Mouse (Mus musculus) hindbrain, embryonic 11.5 days (tissue): ENCODE results near the gene Rgs9. TPM values are rescaled to one million over a fixed set of nuclear protein-coding genes. Genes with fewer than 3 reads are reported as not detected.

Experiments
- ATAC-seq: fragments of 200-750 bp; cut with Nextera tagmentation; 2 replicates; pipeline ENCODE4 v1.8.0; 2017; ENCODE audit warnings: mild to moderate bottlenecking, moderate TSS enrichment, moderate library complexity; ENCODE audit not compliant: low FRiP score
- DNase-seq: peaks from one replicate; pipeline ENCODE4 v3.0.0-alpha.2; 2015; ENCODE audit warnings: low spot score
- H3K27ac ChIP-seq: fragments of 300-500 bp; sonication (generic); 2 replicates; pipeline ENCODE4 v1.5.1; 2014; ENCODE audit warnings: mild to moderate bottlenecking, low read depth, low read length
- H3K27me3 ChIP-seq: fragments of 300-500 bp; sonication (generic); 2 replicates; pipeline ENCODE4 v1.6.1; 2014; ENCODE audit warnings: mild to moderate bottlenecking, low read length, moderate library complexity, mixed read lengths; ENCODE audit not compliant: control insufficient read depth, insufficient read depth
- H3K36me3 ChIP-seq: fragments of 300-500 bp; sonication (generic); 2 replicates; pipeline ENCODE4 v1.6.1; 2014; ENCODE audit warnings: mild to moderate bottlenecking, low read length, moderate library complexity, mixed read lengths; ENCODE audit not compliant: control insufficient read depth, insufficient read depth
- H3K4me1 ChIP-seq: fragments of 300-500 bp; sonication (generic); replicated peaks from 2 replicates; pipeline ENCODE4 v1.6.1; 2014; ENCODE audit warnings: low read length, mixed read lengths; ENCODE audit not compliant: control insufficient read depth, insufficient read depth
- H3K4me2 ChIP-seq: fragments of 300-500 bp; sonication (generic); replicated peaks from 2 replicates; pipeline ENCODE4 v1.6.1; 2014; ENCODE audit warnings: mild to moderate bottlenecking, low read depth, low read length
- H3K4me3 ChIP-seq: fragments of 300-500 bp; sonication (generic); 2 replicates; pipeline ENCODE4 v1.5.1; 2014; ENCODE audit warnings: low read depth, low read length
- H3K9ac ChIP-seq: fragments of 300-500 bp; sonication (generic); 2 replicates; pipeline ENCODE4 v1.6.1; 2014; ENCODE audit warnings: low read depth, low read length
- H3K9me3 ChIP-seq: fragments of 300-500 bp; sonication (generic); 2 replicates; pipeline ENCODE4 v1.6.1; 2016; ENCODE audit warnings: low read length; ENCODE audit not compliant: control insufficient read depth
- WGBS: fragments of 180-500 bp; shearing (Covaris S2); extraction: QIAGEN DNeasy Blood & Tissue Kit; methylation state at CpG from one replicate; pipeline ENCODE4 v1.1.7; 2014; 5-methylcytosine and 5-hydroxymethylcytosine counted together
- polyA plus RNA-seq: library from polyadenylated mRNA; unstranded; fragments of >200 nt; fragmentation: Nextera tagmentation; extraction: Ambion mirVana; gene quantifications from 2 replicates; pipeline ENCODE4 v1.2.1, GENCODE M21; 2014

Gene Rgs9
- polyA plus RNA-seq, 1 experiment from 2014 or later = 2.4 TPM

DNA sequence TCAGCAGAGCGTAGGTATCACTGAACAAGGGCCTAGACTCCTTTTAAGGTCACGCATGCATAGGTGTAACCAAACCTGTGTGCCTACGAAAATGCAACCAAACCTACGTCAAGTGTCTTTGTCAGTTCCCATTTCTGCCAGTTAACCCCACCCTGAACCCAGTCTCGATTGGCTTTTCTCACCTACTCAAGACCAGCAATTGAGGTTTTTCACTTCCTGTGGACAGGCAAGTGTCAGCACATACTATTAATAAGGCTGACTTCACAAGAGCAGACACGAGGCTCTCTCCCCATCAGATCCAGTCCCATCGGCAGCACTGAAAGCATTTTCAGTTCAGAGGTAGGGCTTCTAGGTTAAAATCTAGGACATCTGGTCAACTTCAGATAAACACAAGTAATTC, 37.4 kb downstream of the Rgs9 start:
- H3K4me3 ChIP-seq = no peak overlapping the region
- H3K9ac ChIP-seq = no peak overlapping the region
- no peak for ATAC-seq
- no peak for DNase-seq
- no peaks in the 10 kb centered on the region for H3K36me3 ChIP-seq
- H3K27ac ChIP-seq = no peak overlapping the region
- WGBS = 88% methylated on average over 7 of the region's 7 CpGs
- H3K9me3 ChIP-seq = no peaks in the 10 kb centered on the region
- no peaks in the 10 kb centered on the region for H3K27me3 ChIP-seq
- H3K4me1 ChIP-seq = no peaks in the 10 kb centered on the region
- H3K4me2 ChIP-seq = no peak overlapping the region

DNA sequence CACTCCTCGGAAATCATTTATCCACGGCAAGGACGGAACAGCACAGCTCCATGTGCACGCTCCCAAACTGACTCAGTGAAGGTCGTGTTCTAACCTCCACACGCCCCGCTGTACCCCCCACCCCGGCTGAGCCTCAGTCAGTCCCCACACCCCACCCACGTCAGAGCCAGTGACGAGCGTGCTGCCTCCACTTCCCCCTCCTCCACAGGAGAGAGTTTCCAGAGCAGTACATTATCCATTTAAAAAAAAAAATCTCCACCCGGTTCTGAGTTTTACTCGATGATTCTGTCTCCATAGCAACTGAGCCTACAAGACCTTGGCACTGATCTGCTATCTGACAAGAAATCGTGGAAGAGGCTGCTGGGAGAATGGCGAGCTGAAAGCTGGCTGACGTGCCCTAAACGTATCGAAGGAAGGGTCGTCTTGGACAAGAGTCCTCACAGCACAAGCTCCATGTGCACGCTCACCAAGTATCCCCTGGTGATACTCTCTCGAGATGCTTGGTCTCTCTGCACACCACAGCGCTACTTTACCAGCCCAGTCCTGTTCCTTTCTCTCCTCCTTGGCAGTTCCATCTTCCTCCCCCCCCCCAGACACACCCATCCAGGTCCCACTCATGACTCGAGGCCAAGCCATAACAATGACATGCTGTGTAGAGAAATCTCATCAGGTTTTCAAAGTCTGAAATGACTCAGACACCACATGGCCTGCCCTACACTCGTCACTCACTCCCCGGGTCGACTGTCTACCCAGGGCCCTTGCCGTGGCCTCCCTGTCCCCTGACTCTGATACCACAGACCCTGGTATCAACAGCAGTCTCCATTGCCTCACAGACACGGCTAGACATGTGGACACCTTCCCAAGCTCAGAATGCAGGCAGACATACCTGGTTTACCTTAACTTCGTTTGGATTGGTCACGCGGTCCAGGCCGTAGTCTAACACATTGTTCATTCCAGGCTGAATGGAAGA, 38.7 kb downstream of the Rgs9 start:
- no peaks in the 10 kb centered on the region for H3K27me3 ChIP-seq
- no peaks in the 10 kb centered on the region for H3K4me1 ChIP-seq
- WGBS = 91% methylated on average over 32 of the region's 32 CpGs
- no peak overlapping the region for H3K9ac ChIP-seq
- H3K9me3 ChIP-seq = no peaks in the 10 kb centered on the region
- no peak overlapping the region for H3K27ac ChIP-seq
- H3K4me2 ChIP-seq = no peak overlapping the region
- ATAC-seq (no peak), DNase-seq (no peak)
- no peak overlapping the region for H3K4me3 ChIP-seq
- H3K36me3 ChIP-seq = no peaks in the 10 kb centered on the region

DNA sequence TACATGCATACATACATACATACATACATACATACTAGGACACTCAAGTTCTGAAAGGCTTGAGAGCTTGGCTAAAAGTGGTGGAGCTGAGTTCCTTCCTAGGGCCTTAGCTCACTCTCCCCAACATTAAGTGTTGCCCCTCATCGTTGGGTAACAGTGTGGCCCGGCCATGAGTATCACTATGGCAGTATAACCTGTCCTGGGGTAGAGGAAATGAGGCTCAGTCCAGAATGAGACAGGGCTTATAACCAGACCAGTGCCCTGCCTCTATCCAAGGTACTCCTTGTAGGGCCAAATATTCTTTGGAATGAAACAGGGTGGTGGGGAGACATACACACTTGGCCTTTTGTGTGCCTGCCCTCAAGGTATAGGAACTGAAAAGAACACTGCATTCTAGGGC, 40.1 kb downstream of the Rgs9 start:
- Histone ChIP-seq H3K4me2 (no peak overlapping the region), H3K9ac (no peak overlapping the region), H3K27me3 (no peaks in the 10 kb centered on the region), H3K27ac (no peak overlapping the region), H3K36me3 (no peaks in the 10 kb centered on the region), H3K9me3 (no peaks in the 10 kb centered on the region), H3K4me1 (no peaks in the 10 kb centered on the region), H3K4me3 (no peak overlapping the region)
- DNase-seq (no peak), ATAC-seq (no peak)
- WGBS = 96% methylated on average over 2 of the region's 2 CpGs

DNA sequence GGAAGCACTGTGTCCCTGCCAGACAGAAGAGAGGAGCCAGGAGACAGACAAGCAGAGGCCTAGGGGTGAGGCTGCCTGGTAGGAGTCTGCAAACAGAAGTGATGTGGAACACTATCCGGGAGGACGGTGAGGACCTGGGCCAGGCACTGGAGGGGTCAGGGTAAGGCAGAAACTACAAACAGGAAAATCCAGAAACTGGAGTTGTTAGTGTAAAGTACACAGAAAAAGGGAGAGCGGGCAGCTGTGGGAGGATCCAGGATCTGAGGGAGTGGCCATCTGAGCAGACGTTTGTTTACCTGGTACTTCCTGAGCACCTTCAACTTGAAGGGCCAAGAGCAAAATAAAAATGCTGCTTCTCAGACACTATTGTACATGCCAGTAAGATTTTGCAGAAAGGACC, 42.9 kb downstream of the Rgs9 start:
- 83% methylated on average over 4 of the region's 4 CpGs for WGBS
- Histone ChIP-seq H3K4me1 (no peaks in the 10 kb centered on the region), H3K9ac (no peak overlapping the region), H3K4me3 (no peak overlapping the region), H3K27me3 (no peaks in the 10 kb centered on the region), H3K4me2 (no peak overlapping the region), H3K36me3 (no peaks in the 10 kb centered on the region), H3K27ac (no peak overlapping the region), H3K9me3 (no peaks in the 10 kb centered on the region)
- ATAC-seq = no peak
- no peak for DNase-seq

DNA sequence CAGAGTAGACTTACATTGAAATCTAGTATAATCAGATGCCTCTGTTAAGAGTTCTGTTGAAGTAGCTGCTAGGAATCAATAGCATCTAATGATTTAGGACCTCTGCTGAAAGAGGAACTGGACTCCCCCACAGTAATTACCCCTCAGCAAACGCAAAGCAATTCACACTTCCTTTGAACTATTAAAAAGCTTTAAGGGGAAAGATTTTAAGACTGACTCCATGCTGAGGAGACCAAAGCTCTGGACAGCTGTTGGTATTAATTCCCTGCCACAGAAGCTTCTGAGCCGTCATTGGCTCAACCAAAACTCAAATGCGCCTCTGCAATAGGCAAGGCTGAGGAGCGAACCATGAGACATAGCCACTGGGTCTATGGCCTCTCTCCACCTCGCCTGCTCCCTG, 45.4 kb downstream of the Rgs9 start:
- DNase-seq (no peak), ATAC-seq (no peak)
- H3K9ac ChIP-seq = no peak overlapping the region
- no peak overlapping the region for H3K4me2 ChIP-seq
- no peak overlapping the region for H3K27ac ChIP-seq
- H3K36me3 ChIP-seq = no peaks in the 10 kb centered on the region
- no peaks in the 10 kb centered on the region for H3K27me3 ChIP-seq
- H3K4me3 ChIP-seq = no peak overlapping the region
- H3K4me1 ChIP-seq = no peaks in the 10 kb centered on the region
- H3K9me3 ChIP-seq = no peaks in the 10 kb centered on the region
- 68% methylated on average over 5 of the region's 5 CpGs for WGBS

DNA sequence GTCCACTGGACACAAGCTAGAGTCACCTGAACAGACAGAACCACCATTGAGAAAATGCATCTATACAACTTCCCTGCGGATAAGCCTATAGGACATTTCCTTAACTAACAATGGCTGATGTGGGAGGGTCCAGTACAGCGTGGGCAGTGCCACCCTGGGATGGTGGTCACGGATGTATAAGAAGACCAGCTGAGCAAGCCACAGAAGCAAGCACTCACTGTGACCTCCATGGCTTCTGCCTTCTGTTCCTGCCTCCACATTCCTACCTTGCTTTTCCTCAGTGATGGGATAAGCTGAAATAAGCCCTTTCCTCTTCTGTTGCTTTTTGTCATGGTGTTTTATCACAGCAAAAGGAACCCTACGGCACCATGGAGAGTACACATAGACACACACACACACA, 47.4 kb downstream of the Rgs9 start:
- Histone ChIP-seq H3K4me3 (no peak overlapping the region), H3K27ac (no peak overlapping the region), H3K4me1 (no peaks in the 10 kb centered on the region), H3K36me3 (no peaks in the 10 kb centered on the region), H3K27me3 (no peaks in the 10 kb centered on the region), H3K9ac (no peak overlapping the region), H3K9me3 (no peaks in the 10 kb centered on the region), H3K4me2 (no peak overlapping the region)
- WGBS = 86% methylated on average over 4 of the region's 4 CpGs
- no peak for ATAC-seq
- no peak for DNase-seq

DNA sequence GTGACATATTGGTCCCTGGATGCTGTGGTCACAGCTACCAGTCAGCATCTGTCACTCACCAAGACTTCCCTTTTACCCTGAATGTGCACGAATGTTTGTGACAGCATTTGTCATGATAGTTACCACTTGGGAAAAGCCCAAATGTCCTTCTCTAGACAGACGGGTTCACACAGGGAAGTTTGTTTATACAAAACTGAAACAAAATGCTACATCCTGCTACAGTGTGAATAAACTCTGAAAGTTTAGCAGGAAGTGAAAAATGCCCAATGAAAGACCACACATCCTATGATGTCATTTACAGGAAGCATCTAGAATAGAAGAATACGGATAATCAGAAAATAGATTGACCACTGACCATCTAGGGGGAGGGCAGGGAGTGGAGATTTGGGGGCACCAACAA, 51.0 kb downstream of the Rgs9 start:
- no peak overlapping the region for H3K9ac ChIP-seq
- no peak overlapping the region for H3K4me2 ChIP-seq
- no peaks in the 10 kb centered on the region for H3K27me3 ChIP-seq
- no peaks in the 10 kb centered on the region for H3K9me3 ChIP-seq
- no peaks in the 10 kb centered on the region for H3K4me1 ChIP-seq
- 67% methylated on average over 3 of the region's 3 CpGs for WGBS
- no peak overlapping the region for H3K27ac ChIP-seq
- no peak for ATAC-seq
- no peak overlapping the region for H3K4me3 ChIP-seq
- no peak for DNase-seq
- no peaks in the 10 kb centered on the region for H3K36me3 ChIP-seq

DNA sequence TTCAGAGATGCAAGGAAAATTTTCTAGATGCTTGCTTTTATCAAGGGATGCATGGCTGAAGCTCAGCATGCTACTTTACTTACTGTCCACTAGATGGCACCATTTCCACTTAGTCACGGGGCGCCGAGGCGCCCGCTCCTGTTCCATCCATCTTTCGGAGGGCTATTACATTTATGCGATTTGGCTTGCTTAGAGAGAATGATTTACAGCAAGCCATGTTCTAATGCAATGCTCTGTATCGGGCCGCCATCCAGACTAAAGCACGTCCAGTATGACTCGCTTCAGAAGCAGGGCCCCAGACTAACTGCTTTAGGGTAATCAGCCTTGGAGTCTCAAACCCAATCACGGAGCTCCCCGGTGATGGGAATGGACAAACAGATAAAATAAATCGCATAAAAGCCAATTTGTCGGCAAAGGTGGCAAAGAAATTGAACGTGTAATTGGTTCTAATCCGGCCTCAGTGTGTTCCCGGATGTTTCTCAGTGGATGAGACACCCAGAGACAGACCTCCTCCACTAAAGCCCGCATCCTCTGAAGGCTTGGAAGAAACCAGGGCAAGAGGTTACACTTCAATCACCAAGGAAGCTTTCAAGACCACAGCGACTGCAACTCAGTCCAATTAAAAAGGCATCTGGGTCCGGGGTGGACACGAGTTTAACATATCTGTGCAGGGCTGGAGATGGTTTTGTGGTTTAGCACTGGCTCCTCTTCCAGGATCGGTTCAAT, 53.1 kb downstream of the Rgs9 start:
- no peak overlapping the region; the same call in 1 of the 2 replicates for H3K4me3 ChIP-seq
- ATAC-seq (peak; percentile 83), DNase-seq (peak; percentile 78)
- peak overlapping the region; percentile 18; the same call in 1 of the 2 replicates for H3K4me2 ChIP-seq
- H3K9ac ChIP-seq = no peak overlapping the region
- WGBS = 32% methylated on average over 23 of the region's 23 CpGs
- no peaks in the 10 kb centered on the region for H3K27me3 ChIP-seq
- H3K9me3 ChIP-seq = no peaks in the 10 kb centered on the region
- H3K4me1 ChIP-seq = no peaks in the 10 kb centered on the region
- no peak overlapping the region for H3K27ac ChIP-seq
- no peaks in the 10 kb centered on the region for H3K36me3 ChIP-seq
